Mouse (Mus musculus) erythroblast, embryonic 14.5 days (primary cell): ENCODE results near the gene Arhgap8. TPM values are rescaled to one million over a fixed set of nuclear protein-coding genes. Genes with fewer than 3 reads are reported as not detected.

Experiments
- H3K27me3 ChIP-seq: 2 replicates; pipeline ENCODE4 v1.6.1; 2012; ENCODE audit warnings: inconsistent platforms; ENCODE audit not compliant: control insufficient read depth
- H3K36me3 ChIP-seq: 2 replicates; pipeline ENCODE4 v1.6.1; 2012; ENCODE audit warnings: mild to moderate bottlenecking, inconsistent platforms; ENCODE audit not compliant: control insufficient read depth
- H3K4me1 ChIP-seq: 2 replicates; pipeline ENCODE4 v1.6.1; 2012; ENCODE audit warnings: inconsistent platforms; ENCODE audit not compliant: control insufficient read depth
- H3K4me3 ChIP-seq: replicated peaks from 2 replicates; pipeline ENCODE3; 2012; ENCODE audit warnings: moderate library complexity, mild to moderate bottlenecking, inconsistent platforms
- H3K9me3 ChIP-seq: 2 replicates; pipeline ENCODE4 v1.6.1; 2012; ENCODE audit warnings: low read length, inconsistent platforms, mixed read lengths; ENCODE audit not compliant: control insufficient read depth
- GATA1 ChIP-seq: IDR thresholded peaks from 2 replicates; pipeline ENCODE4 v1.6.1; 2012; ENCODE audit warnings: low read length, inconsistent platforms, mixed read lengths
- TAL1 ChIP-seq: IDR thresholded peaks from 3 replicates; pipeline ENCODE4 v1.6.1; 2012; ENCODE audit warnings: low read length, inconsistent platforms, mixed read lengths
- polyA plus RNA-seq: library from polyadenylated mRNA; stranded (reverse); fragments of >175 nt; gene quantifications from 2 replicates; pipeline ENCODE4 v1.2.3, GENCODE M21; 2012

Arhgap8 gene
- polyA plus RNA-seq, 1 experiment: not detected

DNA sequence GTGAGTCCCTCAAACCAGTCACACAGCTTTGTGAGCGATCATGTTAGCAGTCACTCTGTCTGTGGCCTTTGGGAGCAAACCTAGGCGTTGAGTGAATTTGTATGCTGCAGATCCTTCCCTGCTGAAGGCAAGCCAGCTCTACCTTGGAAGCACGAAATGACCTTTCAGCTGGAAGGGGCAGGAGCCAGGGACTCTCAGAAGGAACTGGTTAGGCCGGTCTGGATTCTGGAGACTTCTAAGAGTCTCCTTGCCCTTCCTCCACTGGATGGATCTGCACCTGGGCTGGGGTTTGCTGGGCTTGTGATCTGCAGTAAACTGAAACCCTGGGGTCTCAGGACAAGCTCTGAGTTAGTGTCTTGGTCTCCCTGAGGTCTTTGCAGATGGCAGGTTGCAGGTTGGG, 4.3 kb downstream of the Arhgap8 start:
- no peaks in the 10 kb centered on the region for H3K9me3 ChIP-seq
- H3K4me3 ChIP-seq: no peak overlapping the region
- peaks cover 26% of the 10 kb centered on the region for H3K27me3 ChIP-seq
- no peaks in the 10 kb centered on the region for H3K36me3 ChIP-seq
- H3K4me1 ChIP-seq: no peaks in the 10 kb centered on the region; the same call in 1 of the 2 replicates
- TF ChIP-seq GATA1 (no peak), TAL1 (no peak)

DNA sequence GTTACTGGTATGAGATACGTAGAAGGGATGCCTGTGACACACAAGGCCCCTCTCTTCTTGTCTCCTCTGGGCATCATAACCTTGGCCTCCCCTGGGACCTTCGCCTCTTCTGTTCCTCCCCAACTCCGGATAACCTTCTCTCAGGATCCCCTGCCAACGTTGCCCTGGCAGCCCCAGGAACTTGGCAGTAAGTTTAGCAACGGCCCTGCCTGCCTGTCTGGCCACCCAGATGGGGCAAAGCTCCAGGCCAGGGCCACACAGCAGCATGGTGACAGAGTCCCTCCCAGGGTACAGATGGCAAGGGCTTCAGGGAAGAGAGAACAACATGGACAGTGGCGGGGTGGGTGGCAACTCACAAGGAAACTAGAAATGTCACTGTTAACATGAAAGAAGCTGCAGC, 9.8 kb downstream of the Arhgap8 start:
- H3K27me3 ChIP-seq: no peaks in the 10 kb centered on the region
- no peaks in the 10 kb centered on the region for H3K36me3 ChIP-seq
- TF ChIP-seq TAL1 (no peak), GATA1 (no peak)
- no peak overlapping the region for H3K4me3 ChIP-seq
- H3K4me1 ChIP-seq: no peaks in the 10 kb centered on the region
- no peaks in the 10 kb centered on the region for H3K9me3 ChIP-seq

DNA sequence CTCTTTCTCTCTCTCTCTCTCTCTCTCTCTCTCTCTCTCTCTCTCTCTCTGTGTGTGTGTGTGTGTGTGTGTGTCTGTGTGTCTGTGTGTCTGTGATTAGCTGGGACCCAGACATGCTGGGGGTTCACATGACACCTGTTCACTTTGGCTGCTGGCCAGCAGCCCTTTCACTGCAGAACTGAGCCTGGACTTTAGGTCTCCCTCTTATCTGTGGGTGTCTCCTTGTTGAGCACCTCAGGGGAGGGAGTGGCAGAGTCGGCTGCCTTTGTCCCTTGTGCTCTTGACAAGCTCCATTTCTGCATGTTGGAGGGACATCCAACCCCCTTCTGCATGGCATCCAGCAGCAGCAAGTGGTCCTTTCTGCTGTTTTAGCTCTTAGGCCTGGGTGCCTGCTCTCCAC, 11.0 kb downstream of the Arhgap8 start:
- no peaks in the 10 kb centered on the region for H3K27me3 ChIP-seq
- no peaks in the 10 kb centered on the region for H3K36me3 ChIP-seq
- no peaks in the 10 kb centered on the region for H3K9me3 ChIP-seq
- TF ChIP-seq GATA1 (no peak), TAL1 (no peak)
- no peaks in the 10 kb centered on the region for H3K4me1 ChIP-seq
- H3K4me3 ChIP-seq: no peak overlapping the region

DNA sequence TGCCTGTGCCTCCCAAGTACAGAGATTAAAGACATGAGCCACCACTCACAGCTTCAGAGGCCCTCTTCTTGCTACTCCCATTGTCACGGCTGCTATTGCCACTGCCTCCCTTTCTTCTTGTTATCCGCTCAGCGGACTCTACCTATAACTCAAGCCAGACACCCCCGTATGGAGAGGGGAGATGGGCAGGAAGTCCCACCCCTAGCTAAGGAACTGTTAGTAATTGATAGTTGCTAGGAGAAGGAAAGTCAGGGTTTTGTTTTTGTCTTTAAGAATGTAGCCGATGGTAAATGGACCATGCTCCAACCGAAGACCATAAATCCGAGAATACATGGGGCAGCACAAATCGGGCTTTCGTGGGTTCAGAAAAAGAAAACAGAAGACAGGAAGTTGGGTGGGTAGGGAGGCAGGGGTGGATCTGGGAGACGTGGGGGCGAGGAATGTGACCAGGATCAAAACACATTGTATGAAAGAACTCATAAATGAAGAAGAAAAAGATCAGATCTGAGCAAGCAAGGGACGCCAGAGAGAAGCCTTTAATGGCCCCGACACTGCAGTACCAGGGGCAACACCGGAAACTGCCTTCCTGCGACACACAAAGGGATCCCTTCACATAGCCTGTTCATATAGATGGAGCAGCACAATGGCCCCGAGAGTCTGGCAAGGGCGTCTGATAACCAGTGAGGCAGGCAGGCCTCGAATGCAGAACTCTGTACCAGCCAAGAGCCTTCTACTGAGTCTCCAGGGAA, 12.0 kb downstream of the Arhgap8 start:
- Histone ChIP-seq H3K27me3 (no peaks in the 10 kb centered on the region), H3K4me1 (no peaks in the 10 kb centered on the region), H3K4me3 (no peak overlapping the region), H3K9me3 (no peaks in the 10 kb centered on the region), H3K36me3 (no peaks in the 10 kb centered on the region)
- TF ChIP-seq TAL1: no peak
- TF ChIP-seq GATA1: no peak

DNA sequence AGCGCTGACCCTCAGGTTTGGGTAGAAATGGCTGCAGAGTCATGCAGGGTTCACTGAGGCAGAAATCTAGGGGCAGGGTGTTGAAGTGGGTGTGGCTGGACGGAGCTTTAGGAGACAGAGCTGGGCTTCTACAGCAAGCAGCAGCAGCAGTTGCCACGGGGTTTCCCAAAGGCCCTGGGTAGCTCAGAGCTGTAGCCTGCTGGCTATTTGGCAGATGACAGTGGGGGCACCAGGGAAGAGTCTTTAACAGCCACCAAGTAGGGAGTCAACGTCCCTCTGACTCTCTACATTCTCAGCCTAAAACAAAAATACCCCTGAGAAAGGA, 12.5 kb downstream of the Arhgap8 start:
- Histone ChIP-seq H3K27me3 (no peaks in the 10 kb centered on the region), H3K9me3 (no peaks in the 10 kb centered on the region), H3K4me1 (no peaks in the 10 kb centered on the region), H3K4me3 (no peak overlapping the region), H3K36me3 (no peaks in the 10 kb centered on the region)
- no peak for TF ChIP-seq TAL1
- TF ChIP-seq GATA1: no peak

DNA sequence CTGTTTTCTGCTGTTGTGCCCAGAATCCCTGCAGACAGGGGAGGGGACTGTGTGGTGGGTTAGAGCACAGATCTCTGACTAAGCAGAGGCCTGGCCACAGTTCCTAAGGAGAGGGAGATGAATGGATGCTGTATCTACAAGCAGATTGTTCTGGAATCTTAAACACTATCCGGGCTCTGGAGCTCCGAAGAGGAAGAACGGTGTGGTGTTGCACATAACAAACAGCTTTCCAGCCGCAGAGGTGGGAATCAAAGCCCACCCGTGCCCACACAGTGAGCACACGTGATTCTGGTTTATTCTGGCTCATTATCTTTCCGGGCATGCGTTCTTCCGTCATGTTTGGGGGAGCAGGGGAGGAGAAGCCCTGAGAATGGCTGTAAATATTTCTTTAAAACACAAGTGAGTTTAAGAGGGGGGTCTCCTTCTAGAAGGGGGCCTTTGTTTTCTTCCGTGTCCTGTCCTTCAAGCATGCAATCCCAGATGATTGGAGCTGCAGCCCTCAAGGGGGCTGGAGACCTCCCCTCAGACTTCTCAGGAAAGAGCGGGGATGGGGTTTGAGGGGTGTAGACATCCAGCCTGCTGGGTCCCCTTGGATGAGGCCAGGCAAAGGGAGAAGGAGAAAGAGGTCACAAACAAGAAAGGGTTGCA, 16.6 kb downstream of the Arhgap8 start:
- Histone ChIP-seq H3K27me3 (no peaks in the 10 kb centered on the region), H3K4me3 (no peak overlapping the region), H3K4me1 (no peaks in the 10 kb centered on the region), H3K9me3 (0 out of 2 replicates have a peak, but pooled peaks cover 2% of the 10 kb centered on the region), H3K36me3 (no peaks in the 10 kb centered on the region)
- TF ChIP-seq GATA1 (no peak), TAL1 (no peak)

DNA sequence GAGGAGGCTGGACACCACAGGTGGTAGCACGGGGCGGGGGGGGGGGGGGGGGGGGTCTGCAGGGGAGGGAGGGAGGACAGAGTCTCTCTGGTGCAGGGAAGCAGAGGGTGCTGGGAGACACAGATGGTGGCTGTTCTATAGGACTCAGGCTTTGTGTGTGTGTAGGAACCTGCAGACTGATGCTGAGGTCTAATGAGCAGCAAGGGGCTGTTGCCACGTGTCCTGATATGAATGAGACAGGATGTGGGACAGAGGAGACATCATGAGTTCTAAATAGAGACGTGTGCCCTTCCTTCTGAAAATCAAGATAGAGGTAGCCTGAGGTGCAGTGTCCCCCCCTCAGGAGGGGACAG, 17.1 kb downstream of the Arhgap8 start:
- no peaks in the 10 kb centered on the region for H3K4me1 ChIP-seq
- H3K36me3 ChIP-seq: no peaks in the 10 kb centered on the region
- H3K4me3 ChIP-seq: no peak overlapping the region
- no peak for TF ChIP-seq TAL1
- no peak for TF ChIP-seq GATA1
- H3K27me3 ChIP-seq: no peaks in the 10 kb centered on the region
- 0 out of 2 replicates have a peak, but pooled peaks cover 2% of the 10 kb centered on the region for H3K9me3 ChIP-seq

DNA sequence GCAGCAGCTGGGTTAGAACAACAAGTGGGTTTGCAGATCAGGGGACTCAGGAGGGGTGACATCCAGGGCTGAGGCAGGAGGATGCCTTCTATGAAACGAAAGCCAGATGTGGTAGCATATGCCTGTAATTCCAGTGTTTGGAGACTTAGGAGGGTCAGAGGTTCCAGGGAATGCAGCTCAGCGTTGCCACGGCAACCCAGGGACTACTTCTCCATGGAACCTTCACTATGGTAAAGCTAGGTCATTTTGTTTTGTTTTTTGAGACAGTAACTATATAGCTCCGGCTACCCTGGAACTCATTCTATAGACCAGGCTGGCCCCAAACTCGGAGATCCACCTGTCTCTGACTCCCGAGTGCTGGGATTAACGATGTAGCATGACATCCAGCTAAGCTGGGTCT, 18.4 kb downstream of the Arhgap8 start:
- Histone ChIP-seq H3K4me1 (no peaks in the 10 kb centered on the region), H3K9me3 (0 out of 2 replicates have a peak, but pooled peaks cover 2% of the 10 kb centered on the region), H3K4me3 (no peak overlapping the region), H3K27me3 (no peaks in the 10 kb centered on the region), H3K36me3 (no peaks in the 10 kb centered on the region)
- TF ChIP-seq GATA1 (no peak), TAL1 (no peak)

DNA sequence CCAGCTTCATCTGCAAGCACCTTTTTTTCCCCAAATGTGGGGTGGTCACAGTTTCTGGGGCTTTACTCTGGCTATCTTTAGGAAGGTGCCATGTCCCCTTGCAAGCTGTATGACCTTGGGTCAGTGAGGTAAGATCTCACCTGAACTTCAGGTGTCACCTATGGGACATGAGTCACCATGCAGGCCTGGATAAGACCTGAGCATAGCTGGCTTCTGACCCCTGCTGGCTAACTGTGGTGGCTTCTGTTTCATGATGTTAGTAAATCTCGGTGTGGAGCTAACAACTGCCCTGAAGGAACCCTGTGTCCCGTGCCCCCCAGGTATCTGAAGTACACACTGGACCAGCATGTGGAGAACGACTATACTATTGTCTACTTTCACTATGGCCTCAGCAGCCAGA, 21.7 kb downstream of the Arhgap8 start:
- 0 out of 2 replicates have a peak, but pooled peaks cover 2% of the 10 kb centered on the region for H3K9me3 ChIP-seq
- H3K27me3 ChIP-seq: no peaks in the 10 kb centered on the region
- H3K36me3 ChIP-seq: no peaks in the 10 kb centered on the region
- no peaks in the 10 kb centered on the region for H3K4me1 ChIP-seq
- TF ChIP-seq GATA1 (no peak), TAL1 (no peak)
- no peak overlapping the region for H3K4me3 ChIP-seq
